Mouse (Mus musculus): ENCODE data around the gene Scai.

Scai gene

GRCm38 (mm10) chr2:39190561-39191056, at the start of gene Scai:
TSS of gene Scai (minus strand) at chr2:39190734.
- DNase-seq (ENCODE audit: low spot score) = peak; percentile 98

- peak; percentile 1 for DNase-seq (ENCODE audit: low spot score)
These were observed 36.2 kb upstream of the Scai start for GRCm38 (mm10) chr2:39226731-39227130.

- peak; percentile 98 for DNase-seq (ENCODE audit: low spot score)
These were observed 35.6 kb upstream of the Scai start, which contains the start of gene Ppp6c for GRCm38 (mm10) chr2:39226019-39226640. TSS of gene Ppp6c (minus strand) at chr2:39226451.

GRCm38 (mm10) chr2:39225331-39226018, 34.9 kb upstream of the Scai start:
- peak; percentile 8 for DNase-seq (ENCODE audit: low spot score)

DNA sequence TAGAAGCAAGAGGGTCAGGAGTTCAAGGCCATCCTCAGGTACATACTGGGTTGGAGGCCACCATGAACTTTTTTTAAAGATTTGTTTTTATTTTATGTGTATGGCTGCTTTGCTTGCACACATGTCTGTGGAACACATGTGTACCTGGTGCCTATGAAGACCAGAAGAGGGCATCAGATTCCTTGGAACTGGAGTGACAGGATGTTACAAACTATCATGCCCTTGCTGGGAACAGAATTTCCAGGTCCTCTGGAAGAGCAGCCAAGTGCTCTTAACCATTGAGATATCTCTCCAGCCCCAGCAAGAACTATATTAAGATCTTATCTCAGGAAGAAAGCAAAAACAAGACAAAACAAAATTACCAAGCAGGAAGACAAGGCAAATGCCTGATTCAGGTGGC, 34.1 kb upstream of the Scai start:
- no peak for DNase-seq (ENCODE audit: low spot score)

DNA sequence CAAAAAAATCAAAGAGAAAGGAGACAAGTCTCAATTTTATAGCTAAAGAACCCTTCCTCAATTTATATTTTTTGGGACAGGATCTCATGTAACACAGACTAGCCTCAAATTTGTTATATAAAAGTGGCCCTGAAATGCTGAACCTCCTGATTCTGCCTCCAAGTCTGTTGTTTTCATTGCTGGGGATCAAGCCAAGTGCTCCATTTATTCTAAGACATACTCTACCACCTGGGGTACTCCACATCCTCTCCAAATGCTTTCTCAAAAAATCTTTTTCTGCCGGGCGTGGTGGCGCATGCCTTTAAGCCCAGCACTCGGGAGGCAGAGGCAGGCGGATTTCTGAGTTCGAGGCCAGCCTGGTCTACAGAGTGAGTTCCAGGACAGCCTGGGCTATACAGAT, 29.5 kb upstream of the Scai start:
- DNase-seq (ENCODE audit: low spot score) = no peak

DNA sequence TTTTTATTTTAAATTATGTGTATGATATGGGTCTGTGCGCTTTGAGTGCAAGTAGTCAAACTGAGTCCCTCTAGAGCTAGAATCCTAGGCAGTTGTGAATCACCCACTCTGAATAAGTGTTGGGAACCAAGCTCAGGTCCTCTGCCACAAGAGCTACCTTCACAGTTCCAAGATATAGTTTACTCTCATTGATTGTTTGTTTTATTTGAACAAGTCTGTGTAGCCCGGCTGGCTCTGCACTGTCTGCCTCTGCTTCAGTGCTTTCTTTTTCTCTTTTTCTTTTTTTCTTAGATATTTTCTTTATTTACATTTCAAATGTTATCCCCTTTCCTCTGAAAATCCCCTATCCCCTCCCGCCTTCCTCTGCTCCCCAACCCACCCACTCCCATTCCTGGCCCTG, 28.5 kb upstream of the Scai start:
- no peak for DNase-seq (ENCODE audit: low spot score)

GRCm38 (mm10) chr2:39217150-39217549, 26.6 kb upstream of the Scai start:
- DNase-seq (ENCODE audit: low spot score) = no peak

DNA sequence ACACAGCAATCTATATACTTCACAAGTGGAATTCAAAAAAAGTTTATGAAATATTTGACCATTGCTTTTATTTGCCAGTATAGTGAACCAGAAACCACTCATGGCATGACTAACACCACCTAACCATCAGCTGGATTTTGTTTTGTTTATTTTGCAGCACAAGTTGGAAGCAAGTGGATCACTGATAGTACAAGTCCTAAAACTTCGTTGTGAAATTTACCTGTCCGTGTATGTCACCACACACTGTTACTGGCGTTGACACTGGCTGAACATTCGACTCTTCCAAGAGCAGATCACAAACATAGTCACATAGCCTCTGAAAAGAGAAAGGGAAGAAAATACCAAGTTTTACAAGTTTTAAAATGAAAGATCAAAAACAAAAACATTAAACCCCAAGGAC, 20.2 kb upstream of the Scai start:
- no peak for DNase-seq (ENCODE audit: low spot score)

GRCm38 (mm10) chr2:39203359-39203758, 12.8 kb upstream of the Scai start:
- no peak for DNase-seq (ENCODE audit: low spot score)

- DNase-seq (ENCODE audit: low spot score) = no peak
These were observed 4.3 kb upstream of the Scai start for GRCm38 (mm10) chr2:39194809-39195208.

DNA sequence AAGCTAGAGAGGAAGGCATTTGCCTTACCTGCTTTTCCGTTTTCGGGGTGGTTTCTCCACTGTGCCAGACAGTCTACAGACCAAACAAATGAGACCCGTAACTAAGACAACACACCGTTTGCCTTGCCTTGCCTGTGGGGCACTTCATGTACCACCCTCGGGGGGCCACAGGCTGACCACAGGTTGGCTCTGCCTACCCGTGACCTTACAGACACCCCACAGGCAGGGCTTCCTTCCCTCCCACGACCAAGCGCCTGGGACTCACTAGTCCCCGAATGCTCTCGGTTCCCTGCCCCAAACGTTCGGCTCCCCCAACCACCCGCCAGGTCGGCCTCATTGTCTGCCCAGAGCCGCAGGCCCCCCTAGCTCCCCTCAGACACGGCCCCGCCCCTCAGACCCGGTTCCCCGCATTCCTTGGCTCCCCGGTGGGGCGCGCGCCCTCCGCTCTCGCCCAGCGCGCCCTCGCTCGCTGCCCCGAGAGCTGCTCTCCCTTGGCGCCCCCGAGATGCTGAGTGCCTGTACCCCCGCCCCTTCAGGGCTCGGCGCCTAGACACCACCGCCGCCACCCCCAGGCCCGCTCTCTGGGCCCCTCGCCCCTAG, 473 bp downstream of the Scai start:
- DNase-seq (ENCODE audit: low spot score) = no peak

- no peak for DNase-seq (ENCODE audit: low spot score)
These were observed 4.6 kb downstream of the Scai start for GRCm38 (mm10) chr2:39185942-39186341.

DNA sequence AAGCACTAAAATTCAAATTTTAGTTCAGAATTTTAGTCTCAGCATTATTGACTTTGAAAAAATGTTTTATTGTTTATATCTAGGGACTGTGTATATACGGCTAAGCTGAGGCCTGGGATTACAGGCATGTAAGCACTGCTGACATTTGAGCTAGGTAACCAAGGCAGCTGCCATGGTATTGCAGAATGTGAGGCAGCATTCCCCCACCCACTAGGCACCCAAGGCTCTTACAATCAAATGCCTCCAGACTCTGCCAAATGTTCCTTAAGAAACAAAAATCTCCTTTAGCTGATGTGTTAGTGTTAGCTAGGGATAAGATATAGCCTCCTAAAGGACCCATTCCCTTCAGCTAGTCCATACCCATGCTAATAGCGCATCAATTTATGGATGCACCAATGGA, 6.9 kb downstream of the Scai start:
- DNase-seq (ENCODE audit: low spot score) = no peak

- no peak for DNase-seq (ENCODE audit: low spot score)
These were observed 29.5 kb downstream of the Scai start for GRCm38 (mm10) chr2:39160996-39161395.

- no peak for DNase-seq (ENCODE audit: low spot score)
These were observed 32.6 kb downstream of the Scai start for GRCm38 (mm10) chr2:39157916-39158315.

DNA sequence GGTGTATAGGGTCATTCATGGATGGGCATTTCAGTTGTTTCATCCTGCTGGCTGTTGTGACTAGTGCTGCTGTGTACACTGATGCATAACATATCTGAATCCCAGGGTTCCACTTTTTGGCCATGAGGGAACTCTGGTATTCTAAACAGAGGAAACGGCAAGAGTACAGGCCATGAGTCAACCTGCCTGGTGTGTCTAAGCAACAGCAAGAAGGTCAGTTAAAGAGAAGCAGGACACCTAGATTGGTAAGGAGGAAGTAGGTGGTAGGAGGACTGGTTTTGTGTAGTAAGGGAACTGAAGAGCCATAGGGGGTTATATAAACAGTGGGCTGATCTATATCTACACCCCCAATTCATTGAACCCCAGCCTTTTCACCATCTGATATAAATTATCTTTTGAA, 33.7 kb downstream of the Scai start:
- no peak for DNase-seq (ENCODE audit: low spot score)

- no peak for DNase-seq (ENCODE audit: low spot score)
These were observed 39.6 kb downstream of the Scai start for GRCm38 (mm10) chr2:39150943-39151342.

GRCm38 (mm10) chr2:39148075-39148474, 42.5 kb downstream of the Scai start:
- DNase-seq (ENCODE audit: low spot score) = no peak

DNA sequence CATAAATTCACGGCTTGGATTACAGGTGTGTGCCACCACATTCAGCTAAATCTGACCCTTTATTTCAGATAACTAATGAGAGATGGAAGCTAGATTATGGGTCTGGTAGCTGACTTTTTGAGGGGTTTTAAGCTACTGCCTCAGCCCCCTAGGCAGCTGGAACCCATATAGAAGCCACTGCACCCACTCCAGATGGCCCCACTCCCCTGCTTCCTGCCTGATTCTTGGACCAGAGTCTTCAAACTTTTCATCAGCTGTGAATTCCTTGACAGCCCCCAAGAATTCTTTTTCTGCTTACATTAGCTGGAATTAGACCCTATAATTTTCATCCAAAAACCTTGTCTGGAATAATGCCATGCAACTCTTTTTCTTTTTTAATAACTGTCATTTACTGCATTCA, 44.1 kb downstream of the Scai start:
- no peak for DNase-seq (ENCODE audit: low spot score)

- DNase-seq (ENCODE audit: low spot score) = no peak
These were observed 48.1 kb downstream of the Scai start for GRCm38 (mm10) chr2:39142357-39142948.

- no peak for DNase-seq (ENCODE audit: low spot score)
These were observed 49.7 kb downstream of the Scai start for GRCm38 (mm10) chr2:39140586-39141455.

Data from embryo, embryonic 10.5 days (tissue).